Mouse (Mus musculus) midbrain, postnatal 0 days (tissue): ENCODE measurements around the gene Nf2. TPM values are rescaled to one million over a fixed set of nuclear protein-coding genes. Genes with fewer than 3 reads are reported as not detected.

Source experiments
- ATAC-seq: fragments of 200-750 bp; cut with Nextera tagmentation; 2 replicates; pipeline ENCODE4 v1.8.0; 2017; ENCODE audit warnings: moderate number of reproducible peaks, mild to moderate bottlenecking, moderate TSS enrichment, moderate library complexity; ENCODE audit not compliant: low FRiP score
- DNase-seq: peaks from one replicate; pipeline ENCODE4 v3.0.0-alpha.2; 2015; ENCODE audit warnings: low spot score
- H3K27ac ChIP-seq: fragments of 300-500 bp; sonication (generic); 2 replicates; pipeline ENCODE4 v1.5.1; 2014; ENCODE audit warnings: low read depth, mild to moderate bottlenecking, low read length, mixed read lengths
- H3K27me3 ChIP-seq: fragments of 300-500 bp; sonication (generic); 2 replicates; pipeline ENCODE4 v1.6.1; 2014; ENCODE audit warnings: low read length, control low read depth, mixed read lengths; ENCODE audit not compliant: insufficient read depth
- H3K36me3 ChIP-seq: fragments of 300-500 bp; sonication (generic); 2 replicates; pipeline ENCODE4 v1.6.1; 2014; ENCODE audit warnings: low read length, control low read depth, mixed read lengths; ENCODE audit not compliant: insufficient read depth
- H3K4me1 ChIP-seq: fragments of 300-500 bp; sonication (generic); 2 replicates; pipeline ENCODE4 v1.6.1; 2014; ENCODE audit warnings: mild to moderate bottlenecking, control low read depth, antibody characterized with exemption, low read length, mixed read lengths; ENCODE audit not compliant: insufficient read depth
- H3K4me2 ChIP-seq: fragments of 300-500 bp; sonication (generic); 2 replicates; pipeline ENCODE4 v1.6.1; 2014; ENCODE audit warnings: low read depth, mild to moderate bottlenecking, low read length, mixed read lengths; ENCODE audit not compliant: poor library complexity, severe bottlenecking
- H3K4me3 ChIP-seq: fragments of 300-500 bp; sonication (generic); 2 replicates; pipeline ENCODE4 v1.5.1; 2014; ENCODE audit warnings: low read depth, mild to moderate bottlenecking, low read length, moderate library complexity
- H3K9ac ChIP-seq: fragments of 300-500 bp; sonication (generic); replicated peaks from 2 replicates; pipeline ENCODE4 v1.6.1; 2014; ENCODE audit warnings: mild to moderate bottlenecking, low read length, moderate library complexity, mixed read lengths; ENCODE audit not compliant: poor library complexity, severe bottlenecking
- H3K9me3 ChIP-seq: fragments of 300-500 bp; sonication (generic); 2 replicates; pipeline ENCODE4 v1.6.1; 2016; ENCODE audit warnings: low read length, control low read depth
- CTCF ChIP-seq: IDR thresholded peaks from 2 replicates; pipeline ENCODE4 v1.5.1; 2016; ENCODE audit warnings: antibody characterized with exemption, mild to moderate bottlenecking
- WGBS: fragments of 180-500 bp; shearing (Covaris S2); extraction: QIAGEN DNeasy Blood & Tissue Kit; methylation state at CpG from one replicate; pipeline ENCODE4 v1.1.7; 2014; 5-methylcytosine and 5-hydroxymethylcytosine counted together
- polyA plus RNA-seq: library from polyadenylated mRNA; unstranded; fragments of >200 nt; fragmentation: Nextera tagmentation; extraction: Ambion mirVana; gene quantifications from 2 replicates; pipeline ENCODE4 v1.2.1, GENCODE M21; 2015
- total RNA-seq: library from RNA; depleted of rRNA; stranded (reverse); fragments of >200 nt; gene quantifications from 2 replicates; pipeline ENCODE4 v1.2.3, GENCODE M21; 2014

Gene Nf2
- total and polyA plus RNA-seq, 2 experiments from 2014 or later, result 51.5 to 103 TPM

GRCm38 (mm10) chr11:4763631-4764030 is 85.7 kb downstream of the Nf2 start:
- TF ChIP-seq CTCF, result no peak
- DNase-seq, result no peak
- Histone ChIP-seq H3K9ac (no peak overlapping the region), H3K4me3 (no peak overlapping the region), H3K36me3 (no peaks in the 10 kb centered on the region), H3K27me3 (no peaks in the 10 kb centered on the region), H3K4me2 (no peak overlapping the region), H3K9me3 (no peaks in the 10 kb centered on the region), H3K27ac (no peak overlapping the region), H3K4me1 (peaks cover 4% of the 10 kb centered on the region; the same call in 1 of the 2 replicates)
- no peak for ATAC-seq
- WGBS, result 38% methylated on average over 5 of the region's 5 CpGs

- DNase-seq, result no peak
- H3K27me3 ChIP-seq, result no peaks in the 10 kb centered on the region
- TF ChIP-seq CTCF, result no peak
- H3K9ac ChIP-seq, result no peak overlapping the region
- H3K4me2 ChIP-seq, result no peak overlapping the region
- H3K4me3 ChIP-seq, result no peak overlapping the region
- peaks cover 4% of the 10 kb centered on the region; the same call in 1 of the 2 replicates for H3K4me1 ChIP-seq
- H3K27ac ChIP-seq, result peak overlapping the region; percentile 38; the same call in 1 of the 2 replicates
- no peaks in the 10 kb centered on the region for H3K36me3 ChIP-seq
- 27% methylated on average over 2 of the region's 2 CpGs for WGBS
- H3K9me3 ChIP-seq, result no peaks in the 10 kb centered on the region
- ATAC-seq, result no peak
These were observed 86.8 kb downstream of the Nf2 start for GRCm38 (mm10) chr11:4762511-4762910.

DNA sequence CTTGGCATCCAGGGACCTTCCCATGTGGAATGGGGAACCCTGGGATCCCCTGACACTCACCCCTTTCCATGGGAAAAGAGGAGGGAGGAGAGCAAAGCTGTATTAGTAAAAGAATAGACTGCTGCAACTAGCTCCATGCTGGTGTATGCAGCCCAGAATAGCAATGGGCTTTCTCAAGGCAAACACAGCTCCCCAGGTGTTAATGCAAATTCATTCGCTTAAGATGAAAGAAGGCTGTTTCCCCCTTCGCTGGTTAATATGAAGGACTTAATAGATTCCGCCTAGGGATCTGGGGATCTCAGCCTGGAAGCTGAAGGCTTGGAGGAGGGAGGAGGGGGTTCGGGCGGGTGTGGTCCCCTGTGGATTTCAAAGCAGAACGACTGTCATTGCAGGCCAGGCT is 87.3 kb downstream of the Nf2 start:
- Histone ChIP-seq H3K4me3 (no peak overlapping the region), H3K27me3 (no peaks in the 10 kb centered on the region), H3K9me3 (no peaks in the 10 kb centered on the region), H3K36me3 (no peaks in the 10 kb centered on the region), H3K4me2 (no peak overlapping the region), H3K9ac (0 out of 2 replicates have a peak overlapping the region, but pooled peaks have one; percentile 24), H3K4me1 (peaks cover 4% of the 10 kb centered on the region; the same call in 1 of the 2 replicates), H3K27ac (peak overlapping the region; percentile 38; the same call in 1 of the 2 replicates)
- DNase-seq (no peak), ATAC-seq (0 out of 2 replicates have a peak, but pooled peaks have one; percentile 29)
- no peak for TF ChIP-seq CTCF
- WGBS, result 18% methylated on average over 6 of the region's 6 CpGs

DNA sequence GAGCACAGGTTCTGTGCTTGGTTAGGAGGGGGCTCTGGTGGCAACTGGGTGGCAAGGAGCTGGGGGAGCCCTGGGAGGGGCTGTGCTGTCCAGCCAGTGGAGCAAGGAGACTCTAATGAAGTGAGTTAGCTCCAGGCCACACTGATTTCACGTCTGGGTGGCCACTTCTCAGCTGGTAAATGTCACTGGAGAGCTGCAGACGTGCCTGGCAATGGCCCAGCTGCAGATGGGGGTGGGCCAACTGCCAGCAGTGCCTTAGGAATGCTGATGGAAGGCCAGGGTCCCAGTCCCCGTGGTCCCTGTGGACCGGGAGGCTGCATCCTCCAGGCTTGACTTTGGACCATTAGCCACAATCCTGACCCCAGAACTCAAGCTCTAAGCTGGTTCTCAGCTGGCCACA is 88.9 kb downstream of the Nf2 start:
- H3K4me1 ChIP-seq, result peaks cover 4% of the 10 kb centered on the region; the same call in 1 of the 2 replicates
- WGBS, result 31% methylated on average over 4 of the region's 4 CpGs
- no peak for ATAC-seq
- H3K9me3 ChIP-seq, result no peaks in the 10 kb centered on the region
- no peak overlapping the region for H3K27ac ChIP-seq
- TF ChIP-seq CTCF, result no peak
- H3K4me2 ChIP-seq, result no peak overlapping the region
- H3K9ac ChIP-seq, result no peak overlapping the region
- peak; percentile 52 for DNase-seq
- no peaks in the 10 kb centered on the region for H3K36me3 ChIP-seq
- H3K27me3 ChIP-seq, result no peaks in the 10 kb centered on the region
- no peak overlapping the region for H3K4me3 ChIP-seq

- H3K36me3 ChIP-seq, result no peaks in the 10 kb centered on the region
- WGBS, result 47% methylated on average over 4 of the region's 4 CpGs
- ATAC-seq (no peak), DNase-seq (no peak)
- H3K4me3 ChIP-seq, result no peak overlapping the region
- no peak for TF ChIP-seq CTCF
- H3K4me1 ChIP-seq, result peaks cover 4% of the 10 kb centered on the region; the same call in 1 of the 2 replicates
- H3K27ac ChIP-seq, result no peak overlapping the region
- no peaks in the 10 kb centered on the region for H3K27me3 ChIP-seq
- H3K9me3 ChIP-seq, result no peaks in the 10 kb centered on the region
- no peak overlapping the region for H3K9ac ChIP-seq
- H3K4me2 ChIP-seq, result no peak overlapping the region
These were observed 91.6 kb downstream of the Nf2 start for GRCm38 (mm10) chr11:4757789-4758158.

DNA sequence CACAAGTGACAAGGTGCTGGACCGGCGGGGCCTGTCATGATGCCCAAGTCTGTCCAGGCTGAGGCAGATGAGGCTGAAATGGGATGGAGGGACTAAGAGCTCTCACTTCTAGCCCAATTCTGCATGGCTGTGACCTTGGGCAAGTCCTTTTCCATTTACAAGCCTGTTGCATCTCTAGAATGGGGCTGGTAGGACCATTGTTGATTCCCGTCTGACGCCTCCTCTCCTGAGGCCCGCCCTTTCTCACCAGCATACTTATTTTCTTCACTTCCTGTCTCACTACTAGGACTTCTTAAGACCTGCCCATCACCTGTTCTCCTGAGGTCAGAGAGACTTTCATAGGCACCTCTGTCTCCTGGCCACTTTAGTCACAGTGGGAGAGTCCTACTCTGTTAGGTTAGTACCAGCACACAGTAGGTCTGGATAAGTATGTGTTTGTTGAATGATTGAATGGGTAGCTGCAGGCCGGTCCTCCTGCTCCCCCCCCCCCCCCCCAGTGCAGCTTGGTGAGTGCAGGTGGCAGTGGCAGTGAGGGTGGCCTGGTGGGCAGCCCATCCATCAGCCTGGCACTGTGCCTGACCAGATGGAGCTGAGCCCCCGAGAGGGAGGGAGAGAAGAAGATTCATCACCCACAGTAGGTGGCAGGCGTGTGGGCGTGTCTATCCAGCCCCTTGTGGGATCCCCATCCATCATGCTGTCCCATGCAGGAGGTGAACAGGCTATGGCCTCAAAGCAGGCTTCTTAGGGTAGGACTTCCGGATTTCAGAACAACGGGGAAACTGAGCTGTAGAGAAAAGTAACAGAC is 92.2 kb downstream of the Nf2 start:
- H3K36me3 ChIP-seq, result no peaks in the 10 kb centered on the region
- H3K9ac ChIP-seq, result no peak overlapping the region
- DNase-seq (no peak), ATAC-seq (no peak)
- H3K27ac ChIP-seq, result no peak overlapping the region
- no peaks in the 10 kb centered on the region for H3K27me3 ChIP-seq
- H3K4me3 ChIP-seq, result no peak overlapping the region
- WGBS, result 72% methylated on average over 11 of the region's 11 CpGs
- TF ChIP-seq CTCF, result no peak
- H3K4me1 ChIP-seq, result peaks cover 4% of the 10 kb centered on the region; the same call in 1 of the 2 replicates
- no peaks in the 10 kb centered on the region for H3K9me3 ChIP-seq
- H3K4me2 ChIP-seq, result no peak overlapping the region
